Mouse (Mus musculus): Measurements from ENCODE around the gene Elk1.

DNA sequence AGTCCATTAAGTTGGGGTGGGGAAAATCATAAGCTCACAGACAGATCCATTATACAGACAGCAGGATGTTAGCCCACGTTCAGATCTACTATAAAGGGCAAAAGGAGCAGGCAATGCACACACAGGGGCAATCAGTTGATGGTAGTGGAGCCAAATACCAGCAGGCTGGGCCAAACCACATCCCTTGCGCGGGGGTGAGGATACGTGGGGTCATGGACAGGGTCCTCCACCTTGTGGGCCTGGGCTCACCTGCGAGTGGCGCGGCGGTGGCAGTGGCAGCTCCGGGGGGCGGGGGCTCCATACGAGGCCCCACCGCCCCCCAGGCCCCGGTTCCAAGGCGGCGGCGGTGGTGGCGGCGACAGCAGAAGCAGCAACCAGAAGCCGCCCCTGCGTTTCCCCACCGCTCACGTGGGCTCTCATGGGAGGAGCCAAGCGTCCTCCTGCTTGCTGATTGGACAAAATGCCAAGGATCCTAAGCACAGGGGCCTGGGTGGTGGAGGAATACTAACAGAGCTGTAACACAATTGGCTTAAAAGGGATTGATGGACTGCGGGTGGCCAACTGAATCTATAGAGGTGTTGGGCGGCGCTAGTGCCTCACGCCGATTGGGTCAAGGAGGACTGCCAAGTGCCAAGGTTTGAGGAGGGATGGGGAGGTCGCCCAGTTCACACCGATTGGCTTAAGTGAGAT is at the start of gene Elk1:
- no peak for TF ChIP-seq POLR2A (IDR thresholded peaks at IDR 0.05; ENCODE audit: low read depth, low read length)
- TF ChIP-seq CTCF (conservative IDR thresholded peaks at IDR 0.05; ENCODE audit: insufficient read depth, insufficient read length, low read depth, low read length), result no peak
